Mouse (Mus musculus): ENCODE data around the gene Mthfd2.

Mthfd2 gene

DNA sequence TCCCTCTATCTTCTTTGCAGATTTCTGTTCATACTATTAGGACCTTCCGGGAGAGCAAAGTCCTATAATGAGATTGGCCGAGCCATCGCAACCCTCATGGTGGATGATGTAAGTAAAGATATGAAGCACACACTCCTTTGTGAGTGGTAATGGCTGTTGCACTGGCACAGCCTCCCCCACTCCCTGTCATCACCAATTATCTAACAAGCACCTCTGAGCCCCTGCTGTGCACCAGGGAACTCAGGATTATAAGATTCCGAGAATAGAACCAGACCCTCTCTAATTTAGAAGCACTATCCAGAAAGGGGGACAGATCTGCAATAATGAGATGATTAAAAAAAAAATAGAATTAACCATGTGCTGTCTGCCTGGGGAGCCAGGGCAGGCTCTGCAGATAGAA is 60.1 kb downstream of the Mthfd2 start:
- DNase-seq, result no peak

GRCm38 (mm10) chr6:83265253-83265652 is 60.5 kb downstream of the Mthfd2 start:
- no peak for DNase-seq

DNA sequence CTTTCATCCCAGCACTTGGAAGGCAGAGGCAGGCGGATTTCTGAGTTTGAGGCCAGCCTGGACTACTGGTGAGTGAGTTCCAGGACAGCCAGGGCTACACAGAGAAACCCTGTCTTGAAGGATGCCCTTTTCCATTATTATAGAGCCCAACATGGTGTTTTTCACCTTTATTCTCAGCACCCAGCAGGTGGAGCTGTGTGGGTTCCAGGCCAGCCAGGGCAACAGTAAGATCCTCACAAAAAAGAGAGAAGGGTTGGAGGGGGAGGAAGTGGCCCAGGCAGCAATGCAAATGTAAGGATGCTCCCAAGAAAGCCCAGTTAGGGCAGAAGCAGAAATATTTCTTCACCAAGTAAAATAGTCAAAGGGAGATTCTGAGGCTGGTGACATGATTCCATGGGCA is 61.2 kb downstream of the Mthfd2 start:
- no peak for DNase-seq
